Mouse (Mus musculus): ENCODE data around the gene Olfr1491.

The Olfr1491 gene

DNA sequence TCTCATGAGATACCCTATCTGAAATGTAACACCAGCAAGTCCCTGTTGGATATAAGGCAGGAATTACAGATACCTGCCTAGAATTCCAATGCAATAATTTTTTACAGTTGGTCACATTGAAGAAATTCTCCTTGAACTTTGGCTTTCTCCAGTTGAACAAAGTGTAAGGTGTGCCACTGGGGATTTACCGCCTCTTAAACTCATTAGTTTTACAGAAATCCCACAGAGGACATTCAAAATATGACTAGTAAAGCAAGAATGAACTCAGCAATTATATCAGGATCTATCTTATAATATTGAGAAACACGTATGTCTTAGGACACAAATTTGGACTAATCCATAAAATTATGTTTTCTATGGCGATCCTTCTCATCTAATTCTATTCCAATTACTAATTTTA is at the start of gene Olfr1491:
Gene Olfr1491 (plus strand): TSS at position 301 of the 400 bp plus-strand sequence.
- no peak for DNase-seq

DNA sequence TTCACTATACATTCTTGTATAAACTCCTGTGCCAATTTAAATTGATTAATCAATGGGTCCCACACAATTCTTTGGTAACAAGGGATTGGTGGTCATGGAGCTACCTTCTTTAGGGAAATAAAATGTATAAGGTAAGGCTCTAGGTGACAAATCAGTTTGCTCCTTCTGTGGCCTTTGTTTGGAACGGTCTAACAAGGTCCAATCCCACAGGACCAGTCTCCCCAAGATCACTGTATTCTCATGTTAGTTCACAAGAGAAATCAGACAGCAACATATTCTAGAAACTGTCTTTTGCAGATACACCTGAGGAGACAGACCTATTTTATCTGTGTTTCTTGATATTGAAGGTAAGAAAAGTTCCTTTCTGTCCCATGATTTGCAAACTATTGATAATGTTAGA is 46.3 kb upstream of the Olfr1491 start, which contains the start of gene Olfr1490:
Gene Olfr1490 (plus strand): TSS at position 301 of the 400 bp plus-strand sequence.
- no peak for DNase-seq

DNA sequence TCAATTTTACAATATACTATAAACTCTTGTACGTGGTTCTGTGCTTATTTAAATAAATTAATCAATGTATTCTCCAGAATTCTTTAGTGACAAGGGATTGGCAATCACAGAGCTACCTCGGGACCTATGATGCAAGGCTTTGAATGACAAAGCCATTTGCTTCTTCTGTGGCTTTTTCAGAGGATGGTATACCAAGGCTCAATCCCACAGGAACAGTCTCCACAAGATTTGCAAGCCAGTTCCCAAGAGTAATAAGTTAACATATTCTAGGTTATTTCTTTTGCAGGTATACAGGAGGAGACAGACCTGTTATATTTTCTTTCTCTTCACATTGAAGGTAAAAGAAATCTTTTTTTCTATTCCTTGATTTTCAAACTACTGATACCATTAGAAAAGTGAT is 25.9 kb downstream of the Olfr1491 start, which contains the start of gene Olfr1493-ps1:
Gene Olfr1493-ps1 (plus strand): TSS at position 301 of the 400 bp plus-strand sequence.
- no peak for DNase-seq

DNA sequence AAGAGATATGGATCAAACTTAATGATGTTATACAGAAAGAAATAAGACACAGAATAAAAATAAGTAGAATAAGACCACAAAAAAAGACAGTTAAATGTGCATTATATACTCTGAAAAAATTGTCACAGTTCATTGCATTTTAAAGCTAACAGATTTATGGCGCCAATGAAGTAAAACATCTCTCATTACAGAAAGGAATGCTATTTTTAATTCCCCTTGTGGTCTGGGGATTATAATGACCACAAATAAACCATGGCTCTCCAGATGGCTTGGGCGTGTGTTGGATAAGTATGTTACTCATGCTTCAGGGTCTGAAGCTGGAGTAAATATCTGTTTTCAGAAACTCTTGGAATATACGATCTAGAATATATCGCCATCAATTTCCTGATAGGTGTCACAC is 42.4 kb downstream of the Olfr1491 start, which contains the start of gene Olfr1494:
Gene Olfr1494 (plus strand): TSS at position 301 of the 400 bp plus-strand sequence.
- no peak for DNase-seq

DNA sequence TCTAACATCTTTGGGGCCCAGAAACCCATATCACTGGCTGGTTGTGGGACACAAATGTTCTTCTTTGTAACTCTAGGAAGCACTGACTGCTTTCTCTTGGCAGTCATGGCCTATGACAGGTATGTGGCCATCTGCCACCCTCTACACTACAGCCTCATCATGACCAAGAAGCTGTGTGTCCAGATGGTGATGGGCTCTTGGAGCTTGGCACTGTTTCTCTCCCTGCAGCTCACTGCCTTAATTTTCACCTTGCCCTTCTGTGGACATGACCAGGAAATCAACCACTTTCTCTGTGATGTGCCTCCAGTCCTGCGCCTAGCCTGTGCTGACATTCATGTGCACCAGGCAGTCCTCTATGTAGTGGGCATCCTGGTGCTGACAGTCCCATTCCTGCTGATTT is 52.3 kb downstream of the Olfr1491 start:
- DNase-seq = no peak
